Mouse (Mus musculus): Measurements from ENCODE around the gene Chchd2. TPM values are rescaled to one million over a fixed set of nuclear protein-coding genes. Genes with fewer than 3 reads are reported as not detected.
A peak's percentile ranks its signal among the peaks of the same experiment; 100 is the strongest.

Chchd2 gene
- polyA plus RNA-seq, 1 experiment from 2014 or later: 686 TPM

DNA sequence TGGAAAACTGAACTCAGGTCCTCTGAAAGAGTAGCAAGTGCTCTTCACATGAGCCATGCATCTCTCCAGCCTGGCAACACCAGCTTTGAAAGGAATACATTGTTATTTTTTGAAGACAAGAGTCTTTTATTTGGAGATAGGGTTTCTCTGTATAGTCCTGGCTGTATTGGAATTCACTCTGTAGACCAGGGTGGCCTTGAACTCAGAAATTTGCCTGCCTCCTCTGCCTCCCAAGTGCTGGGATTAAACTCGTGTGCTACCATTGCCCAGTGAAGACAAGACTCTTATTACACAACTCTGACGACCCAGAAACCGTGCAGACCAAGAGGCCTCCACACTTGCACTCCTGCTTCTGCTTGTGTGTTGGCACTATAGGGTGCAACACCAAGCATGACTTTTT lies 7.4 kb downstream of the Chchd2 start:
- H3K4me2 ChIP-seq (replicated peaks; ENCODE audit: low read depth, low read length): no peak overlapping the region
- H3K9ac ChIP-seq (replicated peaks; ENCODE audit: low read depth): no peak overlapping the region
- no peak for ATAC-seq
- no peak overlapping the region for H3K27ac ChIP-seq (ENCODE audit: low read length)
- WGBS: 61% methylated on average over 3 of the region's 3 CpGs
- no peaks in the 10 kb centered on the region for H3K4me1 ChIP-seq (ENCODE audit: insufficient read depth, low read depth, low read length)
- DNase-seq (ENCODE audit: low spot score): no peak
- H3K36me3 ChIP-seq (ENCODE audit: insufficient read depth, low read length): peaks cover 19% of the 10 kb centered on the region
- no peaks in the 10 kb centered on the region for H3K9me3 ChIP-seq (ENCODE audit: low read length)
- H3K4me3 ChIP-seq (ENCODE audit: low read depth, low read length): no peak overlapping the region
- no peak for TF ChIP-seq CTCF (IDR thresholded peaks at IDR 0.05)
- no peak for TF ChIP-seq EP300 (IDR thresholded peaks at IDR 0.05)
- H3K27me3 ChIP-seq (replicated peaks; ENCODE audit: insufficient read depth, low read length): no peaks in the 10 kb centered on the region

- DNase-seq (ENCODE audit: low spot score): peak; percentile 70
- H3K27ac ChIP-seq (ENCODE audit: low read length): no peak overlapping the region
- H3K27me3 ChIP-seq (replicated peaks; ENCODE audit: insufficient read depth, low read length): no peaks in the 10 kb centered on the region
- H3K9ac ChIP-seq (replicated peaks; ENCODE audit: low read depth): no peak overlapping the region
- ATAC-seq: peak; percentile 71
- 41% methylated on average over 2 of the region's 2 CpGs for WGBS
- TF ChIP-seq EP300 (IDR thresholded peaks at IDR 0.05) (no peak), CTCF (IDR thresholded peaks at IDR 0.05) (peak; percentile 72)
- no peak overlapping the region for H3K4me3 ChIP-seq (ENCODE audit: low read depth, low read length)
- H3K4me2 ChIP-seq (replicated peaks; ENCODE audit: low read depth, low read length): no peak overlapping the region
- no peaks in the 10 kb centered on the region for H3K4me1 ChIP-seq (ENCODE audit: insufficient read depth, low read depth, low read length)
- H3K36me3 ChIP-seq (ENCODE audit: insufficient read depth, low read length): peaks cover 15% of the 10 kb centered on the region
- H3K9me3 ChIP-seq (ENCODE audit: low read length): no peaks in the 10 kb centered on the region
Measured at GRCm38 (mm10) chr5:129878946-129879345, 8.3 kb downstream of the Chchd2 start.

DNA sequence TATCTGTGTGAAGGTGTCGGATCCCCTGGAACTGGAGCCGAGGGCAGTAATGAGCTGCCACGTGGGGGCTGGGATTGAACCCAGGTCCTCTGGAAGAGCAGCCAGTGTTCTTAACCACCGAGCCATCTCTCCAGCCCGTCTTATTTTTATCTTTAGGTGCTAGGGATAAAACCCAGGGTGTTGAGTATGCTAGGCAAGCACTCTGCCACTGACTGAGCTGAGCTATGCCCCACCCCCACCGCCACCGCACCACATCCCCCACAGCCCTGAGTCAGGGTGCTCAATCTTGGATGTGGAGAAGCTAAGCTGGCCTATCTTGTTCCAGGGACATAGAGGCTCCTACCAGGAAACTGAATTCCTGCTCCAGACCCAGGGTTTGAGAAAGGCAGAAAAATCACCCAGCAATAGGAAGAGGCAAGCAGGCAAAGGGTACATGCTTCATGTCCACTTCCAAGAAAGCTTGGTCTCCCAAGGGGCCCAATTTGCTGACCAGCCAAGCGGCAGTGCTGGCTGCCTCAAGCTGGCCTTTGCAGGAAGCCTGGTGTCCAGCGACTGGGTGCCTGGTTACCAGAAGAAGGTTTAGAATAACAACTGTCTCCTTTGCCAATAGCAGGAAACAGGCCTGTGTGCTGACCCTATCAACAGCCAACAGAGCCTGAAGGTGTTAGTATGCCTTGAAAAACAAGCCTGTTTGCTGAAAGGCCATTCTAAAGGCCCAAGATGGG lies 9.4 kb downstream of the Chchd2 start:
- DNase-seq (ENCODE audit: low spot score): no peak
- Histone ChIP-seq H3K4me1 (ENCODE audit: insufficient read depth, low read depth, low read length) (no peaks in the 10 kb centered on the region), H3K9me3 (ENCODE audit: low read length) (no peaks in the 10 kb centered on the region), H3K4me3 (ENCODE audit: low read depth, low read length) (no peak overlapping the region), H3K36me3 (ENCODE audit: insufficient read depth, low read length) (peaks cover 10% of the 10 kb centered on the region; the same call in 1 of the 2 replicates), H3K27ac (ENCODE audit: low read length) (no peak overlapping the region), H3K4me2 (replicated peaks; ENCODE audit: low read depth, low read length) (no peak overlapping the region), H3K9ac (replicated peaks; ENCODE audit: low read depth) (no peak overlapping the region), H3K27me3 (replicated peaks; ENCODE audit: insufficient read depth, low read length) (no peaks in the 10 kb centered on the region)
- TF ChIP-seq EP300 (IDR thresholded peaks at IDR 0.05) (no peak), CTCF (IDR thresholded peaks at IDR 0.05) (no peak)
- WGBS: 61% methylated on average over 9 of the region's 9 CpGs
- no peak for ATAC-seq

DNA sequence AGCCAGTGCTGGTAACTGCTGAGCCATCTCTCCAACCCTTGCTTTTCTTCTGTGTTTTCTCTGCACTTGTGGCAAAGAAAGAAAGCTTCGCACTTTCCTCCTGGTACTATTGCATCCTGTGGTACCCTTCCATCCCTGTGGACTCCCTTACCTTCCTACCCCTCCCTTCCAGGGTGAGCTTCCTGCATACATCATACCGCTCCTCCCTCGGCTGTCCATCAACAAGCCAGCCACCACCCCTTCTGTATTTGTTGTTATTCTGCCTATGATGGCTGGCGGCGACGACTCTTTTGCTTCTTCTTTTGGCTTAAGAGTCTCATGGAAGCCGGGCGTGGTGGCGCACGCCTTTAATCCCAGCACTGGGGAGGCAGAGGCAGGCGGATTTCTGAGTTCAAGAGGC lies 12.2 kb downstream of the Chchd2 start:
- H3K9me3 ChIP-seq (ENCODE audit: low read length): no peaks in the 10 kb centered on the region
- DNase-seq (ENCODE audit: low spot score): no peak
- H3K4me3 ChIP-seq (ENCODE audit: low read depth, low read length): no peak overlapping the region
- no peak for TF ChIP-seq EP300 (IDR thresholded peaks at IDR 0.05)
- no peak for TF ChIP-seq CTCF (IDR thresholded peaks at IDR 0.05)
- H3K4me1 ChIP-seq (ENCODE audit: insufficient read depth, low read depth, low read length): no peaks in the 10 kb centered on the region
- 0 out of 2 replicates have a peak, but pooled peaks cover under 1% of the 10 kb centered on the region for H3K36me3 ChIP-seq (ENCODE audit: insufficient read depth, low read length)
- H3K4me2 ChIP-seq (replicated peaks; ENCODE audit: low read depth, low read length): no peak overlapping the region
- no peaks in the 10 kb centered on the region for H3K27me3 ChIP-seq (replicated peaks; ENCODE audit: insufficient read depth, low read length)
- WGBS: 70% methylated on average over 11 of the region's 11 CpGs
- no peak overlapping the region for H3K27ac ChIP-seq (ENCODE audit: low read length)
- ATAC-seq: no peak
- H3K9ac ChIP-seq (replicated peaks; ENCODE audit: low read depth): no peak overlapping the region

DNA sequence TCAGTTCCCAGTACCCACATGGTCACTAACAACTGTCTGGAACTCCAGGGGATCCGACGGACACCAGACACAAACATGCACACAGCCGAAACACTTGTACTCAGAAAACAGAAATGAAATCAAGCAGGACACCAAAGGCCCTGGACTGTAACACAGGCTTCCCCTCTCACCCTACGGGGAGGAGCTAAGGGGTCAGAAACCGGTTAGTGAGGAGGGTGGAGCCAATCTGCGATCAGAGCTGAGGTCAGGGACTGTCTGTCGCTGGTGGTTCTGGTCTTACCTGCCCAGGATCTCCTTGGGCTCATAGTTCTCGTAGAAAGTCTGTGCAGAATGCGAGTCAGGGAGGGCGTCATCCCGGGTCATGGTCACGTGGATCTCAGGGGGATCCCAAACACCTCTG lies 13.3 kb downstream of the Chchd2 start:
- 82% methylated on average over 12 of the region's 12 CpGs for WGBS
- no peak for ATAC-seq
- H3K27ac ChIP-seq (ENCODE audit: low read length): no peak overlapping the region
- no peak overlapping the region for H3K9ac ChIP-seq (replicated peaks; ENCODE audit: low read depth)
- H3K36me3 ChIP-seq (ENCODE audit: insufficient read depth, low read length): no peaks in the 10 kb centered on the region
- no peaks in the 10 kb centered on the region for H3K9me3 ChIP-seq (ENCODE audit: low read length)
- TF ChIP-seq EP300 (IDR thresholded peaks at IDR 0.05): no peak
- TF ChIP-seq CTCF (IDR thresholded peaks at IDR 0.05): no peak
- no peaks in the 10 kb centered on the region for H3K4me1 ChIP-seq (ENCODE audit: insufficient read depth, low read depth, low read length)
- no peak for DNase-seq (ENCODE audit: low spot score)
- H3K27me3 ChIP-seq (replicated peaks; ENCODE audit: insufficient read depth, low read length): no peaks in the 10 kb centered on the region
- H3K4me2 ChIP-seq (replicated peaks; ENCODE audit: low read depth, low read length): no peak overlapping the region
- no peak overlapping the region for H3K4me3 ChIP-seq (ENCODE audit: low read depth, low read length)

- H3K9ac ChIP-seq (replicated peaks; ENCODE audit: low read depth): no peak overlapping the region
- 79% methylated on average over 2 of the region's 2 CpGs for WGBS
- H3K27me3 ChIP-seq (replicated peaks; ENCODE audit: insufficient read depth, low read length): no peaks in the 10 kb centered on the region
- no peak overlapping the region for H3K4me3 ChIP-seq (ENCODE audit: low read depth, low read length)
- H3K9me3 ChIP-seq (ENCODE audit: low read length): no peaks in the 10 kb centered on the region
- no peak for TF ChIP-seq EP300 (IDR thresholded peaks at IDR 0.05)
- no peak for TF ChIP-seq CTCF (IDR thresholded peaks at IDR 0.05)
- H3K4me1 ChIP-seq (ENCODE audit: insufficient read depth, low read depth, low read length): no peaks in the 10 kb centered on the region
- ATAC-seq (no peak), DNase-seq (ENCODE audit: low spot score) (no peak)
- H3K27ac ChIP-seq (ENCODE audit: low read length): no peak overlapping the region
- H3K4me2 ChIP-seq (replicated peaks; ENCODE audit: low read depth, low read length): no peak overlapping the region
- no peaks in the 10 kb centered on the region for H3K36me3 ChIP-seq (ENCODE audit: insufficient read depth, low read length)
Measured at GRCm38 (mm10) chr5:129871238-129871637, 16.0 kb downstream of the Chchd2 start.

Data from lung, postnatal 0 days (tissue).